Mouse (Mus musculus) fibroblast of lung, adult 2 months (primary cell): ENCODE data around the gene Myof.

Experiments
- DNase-seq: peaks from one replicate; pipeline ENCODE4 v3.0.0-alpha.2; 2011; ENCODE audit warnings: low read depth

Gene Myof

DNA sequence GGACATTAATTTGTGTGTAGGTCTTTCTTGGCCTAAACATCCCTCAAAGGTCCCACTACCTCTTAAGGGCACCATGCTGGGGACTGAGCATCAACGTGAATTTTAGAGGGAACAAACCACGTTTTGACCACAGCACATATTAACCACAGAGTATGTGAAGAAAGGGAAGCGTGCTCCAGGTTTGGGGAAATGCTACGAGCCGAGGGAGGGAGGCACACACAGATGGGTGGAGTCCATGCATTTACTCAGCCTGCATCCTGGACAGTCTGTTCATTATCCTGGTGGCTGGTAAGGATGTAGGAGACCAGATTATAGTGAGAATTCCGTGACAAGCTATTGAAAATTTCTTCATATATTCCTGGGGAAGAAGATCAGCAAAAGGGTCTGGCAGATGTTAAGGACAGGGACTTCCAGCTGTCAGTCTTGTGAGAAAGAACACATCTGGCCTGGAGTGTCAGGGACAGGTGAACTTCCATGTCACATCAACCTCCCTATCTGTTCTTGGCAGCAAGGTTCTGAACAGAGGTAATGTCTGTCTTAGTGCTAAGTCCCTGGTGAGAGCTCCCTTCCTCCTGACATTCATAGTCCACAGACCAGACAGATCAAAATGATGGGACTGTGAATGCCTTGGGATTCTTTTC, 166.7 kb downstream of the Myof start:
- DNase-seq, result no peak

DNA sequence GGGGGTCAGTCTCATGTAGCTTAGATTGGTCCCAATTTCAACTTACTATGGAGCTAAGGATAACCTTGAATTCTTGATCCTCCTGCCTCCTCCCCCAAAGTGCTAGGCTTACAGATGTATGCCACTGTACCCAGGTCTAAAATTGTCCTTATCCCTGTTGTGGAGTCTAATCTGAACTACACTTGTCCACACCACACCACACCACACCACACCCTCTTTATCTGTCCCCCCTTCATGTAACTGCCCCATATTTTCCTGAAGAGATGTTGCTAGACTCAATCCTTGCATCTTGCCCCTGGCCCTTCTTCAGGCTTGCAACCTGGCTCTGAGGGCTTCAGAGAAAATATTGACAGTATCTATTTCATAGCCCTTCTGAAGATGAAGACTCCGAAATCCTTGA, 169.9 kb downstream of the Myof start:
- DNase-seq, result no peak

DNA sequence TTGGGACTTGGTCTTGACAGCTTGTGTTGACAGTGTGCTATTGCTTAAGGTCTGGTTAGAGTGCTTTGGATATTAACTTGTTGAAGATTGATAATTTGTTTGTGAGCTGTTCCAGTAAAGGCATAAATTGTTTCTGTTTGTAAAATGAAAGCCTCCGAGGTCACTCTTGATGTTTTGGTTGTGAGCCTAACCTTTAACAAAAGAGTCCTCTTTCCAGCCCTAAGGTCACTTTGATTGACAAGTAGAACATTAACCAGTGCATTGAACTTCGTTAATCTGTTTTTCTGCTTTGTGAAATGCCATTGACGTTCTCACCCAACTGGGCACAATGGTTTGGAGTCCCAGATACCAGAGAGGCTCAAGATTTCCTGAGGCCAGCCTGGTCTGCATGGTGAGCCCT, 175.8 kb downstream of the Myof start:
- DNase-seq, result no peak

DNA sequence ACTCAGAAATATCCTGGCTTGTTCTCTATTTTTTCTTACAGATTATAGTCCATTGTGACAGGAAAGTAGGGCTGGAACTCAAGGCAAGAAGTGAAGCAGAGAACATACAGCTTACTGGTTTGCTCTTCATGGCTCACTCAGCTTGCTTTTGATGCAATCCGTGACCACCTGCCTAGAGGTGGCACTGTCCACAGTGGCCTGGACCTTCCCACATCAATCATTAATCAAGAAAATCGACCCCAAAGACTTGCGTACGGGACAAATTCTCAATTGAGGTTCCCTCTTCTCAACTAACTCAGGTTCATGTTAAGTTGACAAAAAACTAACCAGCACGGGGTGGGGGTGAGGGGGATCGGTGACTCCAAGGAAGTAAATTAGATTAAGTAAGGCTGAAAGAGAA, 176.4 kb downstream of the Myof start:
- no peak for DNase-seq

DNA sequence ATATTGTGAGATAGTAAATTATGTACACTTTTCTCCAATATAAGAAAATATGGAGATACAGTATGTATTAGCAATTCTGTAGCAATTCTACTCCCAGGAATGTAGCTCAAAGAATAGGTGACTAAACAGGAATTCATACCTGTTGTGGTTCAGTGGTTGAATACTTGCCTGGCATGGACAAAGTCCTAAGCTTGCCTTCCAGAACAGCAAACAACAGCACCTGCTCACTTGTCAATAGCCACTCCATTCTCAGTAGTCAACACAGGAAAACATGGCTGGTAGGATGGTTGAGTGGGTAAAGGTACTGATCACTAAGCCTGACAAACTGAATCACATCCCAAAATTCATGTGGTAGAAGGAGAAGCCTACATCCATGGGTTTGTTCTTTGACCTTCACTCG, 182.2 kb downstream of the Myof start:
- no peak for DNase-seq

DNA sequence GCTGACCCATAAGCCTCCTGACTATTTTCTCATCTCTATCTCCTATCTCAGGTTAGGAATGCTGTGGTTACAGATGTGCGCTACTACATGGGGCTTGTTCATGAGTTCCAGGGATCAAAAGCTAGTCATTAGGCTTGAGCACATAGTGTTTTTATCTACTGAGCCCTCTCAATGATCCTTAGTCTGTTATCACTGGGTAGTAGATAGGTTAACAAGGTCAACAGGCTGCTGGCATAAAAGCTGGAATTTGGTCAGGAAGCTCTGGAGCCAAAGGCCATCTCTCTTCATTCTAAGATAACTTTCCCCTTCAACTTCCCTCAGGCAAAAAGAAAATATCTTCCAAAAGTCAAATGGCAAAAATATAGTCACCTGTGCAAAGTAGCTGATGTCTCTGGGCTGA, 183.1 kb downstream of the Myof start:
- DNase-seq, result no peak

DNA sequence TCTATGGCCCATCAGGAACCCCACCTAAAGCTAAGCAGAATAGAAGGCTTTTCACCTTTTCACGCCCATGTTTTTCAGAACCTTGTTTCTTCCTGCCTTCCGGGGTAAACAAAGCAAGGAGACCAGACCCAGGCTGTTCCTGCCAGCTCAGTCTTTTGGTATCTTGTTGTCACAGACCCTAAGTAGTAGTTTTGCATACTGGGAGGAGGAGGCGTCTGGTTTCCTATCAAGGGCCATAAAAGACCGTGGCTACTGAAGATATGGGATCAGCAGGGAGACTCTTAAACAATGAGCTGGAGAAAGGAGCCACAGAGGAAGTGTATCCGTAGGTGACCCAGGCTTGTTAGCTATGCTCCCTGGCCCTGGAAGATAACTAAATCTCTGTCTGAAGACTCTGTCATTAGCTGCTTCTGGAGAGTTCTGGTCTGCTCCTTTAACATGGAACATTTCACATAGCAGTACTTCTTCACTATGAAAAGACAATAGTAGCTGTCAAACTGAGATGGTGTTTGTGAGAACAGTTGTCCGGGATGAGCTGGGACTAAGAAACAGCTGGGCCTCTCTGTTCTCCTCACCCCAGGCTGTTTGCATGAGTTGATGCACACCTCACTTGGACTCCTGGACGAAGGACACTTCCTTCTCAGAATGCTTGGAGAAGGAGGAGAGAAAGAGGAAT, 184.8 kb downstream of the Myof start:
- no peak for DNase-seq

DNA sequence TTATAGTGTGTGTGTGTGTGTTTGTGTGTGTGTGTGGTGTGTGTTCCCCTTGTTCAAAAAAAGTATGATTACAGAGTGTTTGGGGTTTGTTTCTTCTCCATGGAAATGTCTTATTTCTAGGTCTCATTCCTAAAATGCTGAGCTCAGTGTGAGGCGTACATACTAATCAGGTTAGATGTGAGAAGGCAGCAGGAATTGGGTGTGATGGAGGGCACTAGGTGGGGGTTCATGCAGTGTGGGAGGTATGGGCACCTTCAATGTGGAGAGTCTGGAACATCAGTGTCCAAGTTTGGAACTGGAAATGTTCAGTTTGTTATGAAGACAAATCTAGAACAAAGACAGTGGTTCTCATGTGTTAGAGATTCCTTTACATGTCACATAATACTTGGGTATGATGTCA, 191.3 kb downstream of the Myof start:
- DNase-seq, result no peak

DNA sequence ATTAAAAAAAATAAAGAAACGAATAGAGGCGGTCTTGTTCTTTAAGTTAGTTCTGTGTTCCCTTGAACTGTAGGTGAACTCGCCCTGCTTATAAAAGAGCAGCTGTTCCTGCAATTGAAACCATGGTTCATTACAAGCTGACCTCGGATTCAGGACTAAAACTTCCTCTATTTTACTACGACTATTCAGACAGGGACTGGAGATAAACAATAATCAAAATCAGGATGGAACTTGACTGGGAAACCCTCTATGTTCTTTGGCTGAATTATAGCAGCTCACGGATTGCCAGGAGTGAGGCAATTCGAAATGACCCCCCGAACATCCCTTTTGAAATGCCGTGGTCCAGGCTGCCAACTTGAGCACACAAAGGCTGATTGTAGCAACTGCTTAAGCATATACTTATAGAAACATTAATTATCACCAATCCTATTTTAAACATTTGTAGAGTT, 191.8 kb downstream of the Myof start:
- DNase-seq, result no peak
